Mouse (Mus musculus): Measurements from ENCODE around the gene Stxbp3.

The Stxbp3 gene

GRCm38 (mm10) chr3:108796386-108796785 lies 43.9 kb downstream of the Stxbp3 start:
- DNase-seq (ENCODE audit: low spot score in 2 of 2), result no peak

GRCm38 (mm10) chr3:108795554-108796299 lies 44.6 kb downstream of the Stxbp3 start:
- no peak for DNase-seq (ENCODE audit: low spot score in 2 of 2)

- no peak for DNase-seq (ENCODE audit: low spot score in 2 of 2)
Observed at GRCm38 (mm10) chr3:108794780-108795179, 45.5 kb downstream of the Stxbp3 start.

- DNase-seq (ENCODE audit: low spot score in 2 of 2), result no peak
Observed at GRCm38 (mm10) chr3:108792420-108792819, 47.9 kb downstream of the Stxbp3 start.

GRCm38 (mm10) chr3:108791054-108791706 lies 49.1 kb downstream of the Stxbp3 start:
- no peak for DNase-seq (ENCODE audit: low spot score in 2 of 2)

GRCm38 (mm10) chr3:108790499-108790898 lies 49.8 kb downstream of the Stxbp3 start:
- DNase-seq (ENCODE audit: low spot score in 2 of 2), result no peak

- no peak for DNase-seq (ENCODE audit: low spot score in 2 of 2)
Observed at GRCm38 (mm10) chr3:108789299-108789698, 51.0 kb downstream of the Stxbp3 start.

GRCm38 (mm10) chr3:108788455-108788794 lies 51.9 kb downstream of the Stxbp3 start:
- no peak for DNase-seq (ENCODE audit: low spot score in 2 of 2)

- no peak for DNase-seq (ENCODE audit: low spot score in 2 of 2)
Observed at GRCm38 (mm10) chr3:108787754-108788454, 52.4 kb downstream of the Stxbp3 start.

GRCm38 (mm10) chr3:108786520-108786919 lies 53.8 kb downstream of the Stxbp3 start:
- DNase-seq (ENCODE audit: low spot score in 2 of 2), result no peak

GRCm38 (mm10) chr3:108782364-108782895 lies 57.9 kb downstream of the Stxbp3 start:
- no peak for DNase-seq (ENCODE audit: low spot score in 2 of 2)

- DNase-seq (ENCODE audit: low spot score in 2 of 2), result no peak
Observed at GRCm38 (mm10) chr3:108781884-108782270, 58.4 kb downstream of the Stxbp3 start.

- DNase-seq (ENCODE audit: low spot score in 2 of 2), result peak; percentile 49 to 62
Observed at GRCm38 (mm10) chr3:108781238-108781883, 59.0 kb downstream of the Stxbp3 start.

GRCm38 (mm10) chr3:108778761-108779540 lies 61.4 kb downstream of the Stxbp3 start:
- DNase-seq (ENCODE audit: low spot score in 2 of 2), result no peak

GRCm38 (mm10) chr3:108772811-108773210 lies 67.5 kb downstream of the Stxbp3 start:
- DNase-seq (ENCODE audit: low spot score in 2 of 2), result no peak

- peak in 1 of 2 experiments; percentile 59 for DNase-seq (ENCODE audit: low spot score in 2 of 2)
Observed at GRCm38 (mm10) chr3:108772211-108772610, 68.1 kb downstream of the Stxbp3 start.

- DNase-seq (ENCODE audit: low spot score in 2 of 2), result peak; percentile 51 to 84
Observed at GRCm38 (mm10) chr3:108770725-108771368, 69.5 kb downstream of the Stxbp3 start.

GRCm38 (mm10) chr3:108769547-108769946 lies 70.8 kb downstream of the Stxbp3 start:
- DNase-seq (ENCODE audit: low spot score in 2 of 2), result no peak

- no peak for DNase-seq (ENCODE audit: low spot score in 2 of 2)
Observed at GRCm38 (mm10) chr3:108767416-108767815, 72.9 kb downstream of the Stxbp3 start.

GRCm38 (mm10) chr3:108766943-108767342 lies 73.4 kb downstream of the Stxbp3 start:
- no peak for DNase-seq (ENCODE audit: low spot score in 2 of 2)

GRCm38 (mm10) chr3:108765476-108765875 lies 74.8 kb downstream of the Stxbp3 start:
- DNase-seq (ENCODE audit: low spot score in 2 of 2), result no peak
